Mouse (Mus musculus): ENCODE measurements around the gene Pcbp2.

The Pcbp2 gene

GRCm38 (mm10) chr15:102507561-102507960, 37.2 kb downstream of the Pcbp2 start:
- no peak for DNase-seq

- DNase-seq, result no peak
These were observed 38.0 kb downstream of the Pcbp2 start for GRCm38 (mm10) chr15:102508336-102508735.

- DNase-seq, result no peak
These were observed 39.8 kb downstream of the Pcbp2 start for GRCm38 (mm10) chr15:102510110-102510509.

- peak; percentile 68 to 85 for DNase-seq
These were observed 40.4 kb downstream of the Pcbp2 start for GRCm38 (mm10) chr15:102510590-102511284.

- no peak for DNase-seq
These were observed 41.0 kb downstream of the Pcbp2 start for GRCm38 (mm10) chr15:102511285-102511833.

GRCm38 (mm10) chr15:102512010-102512409, 41.7 kb downstream of the Pcbp2 start:
- no peak for DNase-seq

- no peak for DNase-seq
These were observed 42.1 kb downstream of the Pcbp2 start for GRCm38 (mm10) chr15:102512471-102512870.

GRCm38 (mm10) chr15:102513004-102513403, 42.7 kb downstream of the Pcbp2 start:
- DNase-seq, result no peak

- DNase-seq, result no peak
These were observed 44.9 kb downstream of the Pcbp2 start for GRCm38 (mm10) chr15:102515261-102515660.

- DNase-seq, result no peak
These were observed 45.5 kb downstream of the Pcbp2 start for GRCm38 (mm10) chr15:102515791-102516190.

GRCm38 (mm10) chr15:102516293-102516692, 46.0 kb downstream of the Pcbp2 start:
- no peak for DNase-seq

GRCm38 (mm10) chr15:102516728-102517404, 46.5 kb downstream of the Pcbp2 start, which contains the start of gene Map3k12:
Gene Map3k12, minus strand, starts transcription at chr15:102517064.
- DNase-seq, result peak; percentile 74 to 82

GRCm38 (mm10) chr15:102517631-102517975, 47.3 kb downstream of the Pcbp2 start:
- no peak for DNase-seq

GRCm38 (mm10) chr15:102517976-102518858, 47.9 kb downstream of the Pcbp2 start, which contains the start of gene Tarbp2:
Gene Tarbp2, plus strand, starts transcription at chr15:102518192.
- DNase-seq, result peak; percentile 99 to 100

GRCm38 (mm10) chr15:102518859-102519201, 48.5 kb downstream of the Pcbp2 start:
- DNase-seq, result no peak

GRCm38 (mm10) chr15:102519211-102520141, 49.1 kb downstream of the Pcbp2 start:
- no peak for DNase-seq

GRCm38 (mm10) chr15:102520416-102520815, 50.1 kb downstream of the Pcbp2 start:
- DNase-seq, result no peak

- DNase-seq, result no peak
These were observed 51.1 kb downstream of the Pcbp2 start for GRCm38 (mm10) chr15:102521480-102521879.

GRCm38 (mm10) chr15:102524892-102525485, 54.6 kb downstream of the Pcbp2 start, which contains the start of gene Npff:
Gene Npff, minus strand, starts transcription at chr15:102524942.
- DNase-seq, result peak; percentile 65 to 71

- peak; percentile 24 to 39 for DNase-seq
These were observed 56.0 kb downstream of the Pcbp2 start for GRCm38 (mm10) chr15:102526111-102527002.
